Mouse (Mus musculus) heart, postnatal 10 days (tissue): ENCODE measurements around the gene Tnrc18. TPM values are rescaled to one million over a fixed set of nuclear protein-coding genes. Genes with fewer than 3 reads are reported as not detected.

Experiments
- DNase-seq, 2 experiments: peaks; one replicate each; pipeline ENCODE4 v3.0.0; 2021
- intact Hi-C: fragments of 180-260 bp; cut with DNase I; formaldehyde crosslinking; loops from one replicate; pipeline ENCODE4 v1.15.1; 2025
- total RNA-seq, 2 experiments: library from RNA; stranded (reverse); gene quantifications; 2 replicates each; pipeline ENCODE4 v1.2.3; 2021

The Tnrc18 gene
- total RNA-seq, 2 experiments from 2014 or later = 80.1 to 91.3 TPM

DNA sequence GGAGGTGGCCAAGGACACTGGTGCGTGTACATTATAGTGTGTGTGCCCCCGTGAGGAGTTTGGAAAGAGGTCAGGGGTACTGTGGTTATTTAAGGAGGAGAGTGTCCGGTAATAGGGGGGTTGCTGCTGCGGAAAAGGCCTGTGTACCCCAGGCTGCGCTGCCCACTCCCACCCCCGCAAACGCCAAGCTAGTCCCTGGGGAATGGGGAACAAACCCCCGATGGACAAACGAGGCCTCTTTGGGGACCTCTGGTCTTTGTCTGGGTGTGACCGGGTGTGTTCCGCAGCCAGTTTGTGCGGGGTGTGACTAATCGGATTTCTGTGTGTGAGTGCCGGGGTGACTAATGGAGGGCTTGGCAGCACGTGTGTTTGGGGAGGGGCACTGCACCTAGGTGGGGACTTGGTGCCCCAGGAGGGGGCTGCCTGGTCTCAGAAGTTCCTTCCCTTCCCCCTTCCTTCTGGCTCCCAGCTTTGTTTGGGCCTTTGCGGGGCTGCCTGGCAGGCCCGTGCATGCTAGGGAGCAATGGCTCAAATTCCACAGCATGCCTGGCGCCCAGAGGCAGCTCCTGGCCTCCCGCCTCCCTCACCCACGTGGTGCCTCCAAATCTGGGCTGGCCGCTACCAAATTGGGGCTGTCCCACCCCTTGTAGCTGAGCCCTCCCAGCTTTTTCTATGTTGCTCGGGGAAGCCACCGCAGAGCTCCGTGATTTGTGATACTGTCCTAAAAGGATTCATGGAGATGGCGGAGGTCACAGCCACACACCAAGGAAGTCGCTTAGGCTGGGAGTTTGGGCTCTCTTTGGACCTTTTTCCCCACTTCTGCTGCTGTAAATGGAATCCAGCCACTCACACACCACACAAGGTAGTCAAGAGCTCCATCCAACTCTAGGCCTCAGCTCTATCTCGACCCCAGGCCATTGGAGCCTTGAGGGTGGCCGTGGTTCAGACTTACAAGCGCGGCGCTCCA lies 5.9 kb upstream of the Tnrc18 start:
- DNase-seq = peak; percentile 94 to 95
- intact Hi-C loops = no loop called here

DNA sequence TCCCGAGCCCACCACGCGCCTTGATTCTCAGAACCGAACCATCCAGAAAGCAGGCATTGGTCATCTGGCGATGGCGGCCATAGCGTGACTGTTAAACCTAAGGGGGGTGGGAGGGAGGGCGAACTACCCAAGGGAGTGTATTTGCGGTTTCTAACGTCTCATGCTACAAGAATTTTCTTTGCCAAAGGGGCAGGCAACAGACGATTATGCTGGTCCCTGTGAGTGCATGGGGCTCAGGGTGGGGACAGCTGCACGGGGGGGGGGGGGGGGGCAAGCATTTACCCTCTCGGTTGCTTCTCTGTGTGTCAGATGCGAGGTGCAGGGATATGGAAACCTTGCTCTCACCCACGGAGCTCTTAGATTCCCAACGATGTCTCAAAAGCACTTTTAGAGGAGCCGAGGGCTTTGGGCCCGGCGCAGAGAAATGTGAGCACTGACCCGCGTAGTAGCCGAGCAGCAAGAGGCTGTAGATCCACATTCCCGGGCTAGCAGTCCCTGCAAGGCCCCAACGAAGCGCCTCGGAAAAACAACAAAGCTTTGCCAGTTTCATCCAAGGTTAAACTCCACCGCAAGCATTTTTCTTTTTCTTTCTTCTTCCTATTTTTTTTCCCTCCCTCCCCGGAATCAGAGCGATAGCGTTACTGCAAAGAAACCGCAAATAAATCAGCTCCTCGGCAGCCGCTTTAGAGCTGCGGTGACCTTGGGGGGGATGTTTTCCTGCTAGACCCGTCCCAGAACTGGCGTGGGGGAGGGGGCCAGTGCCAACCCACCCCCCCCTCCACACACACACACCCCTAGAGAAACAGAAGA lies 5.0 kb upstream of the Tnrc18 start:
- peak; percentile 67 to 68 for DNase-seq
- intact Hi-C loops = no loop called here

DNA sequence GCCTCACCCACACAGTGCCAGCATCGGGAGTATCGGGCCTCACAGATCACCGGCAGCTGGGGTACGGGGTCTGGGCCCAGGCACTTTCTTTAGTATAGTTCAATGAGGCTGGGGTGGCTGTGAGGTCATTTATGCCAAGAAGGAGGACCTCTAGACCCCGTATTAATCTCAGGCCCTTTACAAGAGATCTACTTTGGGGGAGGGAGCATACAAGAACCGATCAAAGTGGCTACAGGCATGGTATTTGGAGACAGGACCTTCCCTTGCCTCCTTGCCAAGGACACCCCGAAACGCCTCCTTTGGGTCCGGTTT lies 4.5 kb upstream of the Tnrc18 start:
- DNase-seq = no peak
- intact Hi-C loops = loop anchor here (2.0 kb wide), 1 partner anchor 55 kb away; no protein-coding TSS in a partner anchor

DNA sequence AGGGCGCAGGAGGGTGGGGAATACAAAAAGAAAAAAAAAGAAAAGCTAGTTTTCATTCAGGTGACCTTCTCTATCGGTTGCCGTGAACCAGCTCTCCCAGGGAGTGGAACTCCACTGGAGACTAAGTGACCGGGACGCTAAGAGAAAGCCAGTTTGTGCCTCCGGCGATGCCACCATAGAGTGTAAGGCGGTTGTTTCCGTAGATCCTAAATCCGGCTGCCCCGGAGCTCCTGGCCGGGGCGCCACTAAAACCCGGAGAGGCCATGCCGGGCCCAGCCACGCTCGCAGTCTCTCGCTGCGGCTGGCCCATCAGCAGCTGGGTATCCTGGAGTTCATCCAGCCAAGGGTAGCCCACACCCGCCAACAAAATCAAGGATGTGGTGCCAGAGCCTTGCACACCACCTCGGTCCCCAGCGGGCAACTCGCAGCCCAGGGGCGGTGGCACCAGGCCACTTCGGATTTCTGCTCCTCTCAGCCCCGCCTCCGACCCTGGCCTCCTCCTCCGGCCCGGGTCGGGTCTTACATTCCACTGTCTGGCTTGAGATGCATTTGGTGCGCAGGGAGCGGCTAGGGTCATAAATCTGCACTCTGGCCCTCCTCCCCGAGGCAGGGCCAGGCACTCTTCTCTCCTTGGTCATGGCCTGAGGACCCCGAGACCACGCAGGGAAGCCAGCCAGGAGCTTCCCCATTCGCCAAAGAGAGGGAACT lies 4.0 kb upstream of the Tnrc18 start:
- peak; percentile 95 to 96 for DNase-seq
- intact Hi-C loops = loop anchor here (2.0 kb wide), 1 partner anchor 55 kb away; no protein-coding TSS in a partner anchor

DNA sequence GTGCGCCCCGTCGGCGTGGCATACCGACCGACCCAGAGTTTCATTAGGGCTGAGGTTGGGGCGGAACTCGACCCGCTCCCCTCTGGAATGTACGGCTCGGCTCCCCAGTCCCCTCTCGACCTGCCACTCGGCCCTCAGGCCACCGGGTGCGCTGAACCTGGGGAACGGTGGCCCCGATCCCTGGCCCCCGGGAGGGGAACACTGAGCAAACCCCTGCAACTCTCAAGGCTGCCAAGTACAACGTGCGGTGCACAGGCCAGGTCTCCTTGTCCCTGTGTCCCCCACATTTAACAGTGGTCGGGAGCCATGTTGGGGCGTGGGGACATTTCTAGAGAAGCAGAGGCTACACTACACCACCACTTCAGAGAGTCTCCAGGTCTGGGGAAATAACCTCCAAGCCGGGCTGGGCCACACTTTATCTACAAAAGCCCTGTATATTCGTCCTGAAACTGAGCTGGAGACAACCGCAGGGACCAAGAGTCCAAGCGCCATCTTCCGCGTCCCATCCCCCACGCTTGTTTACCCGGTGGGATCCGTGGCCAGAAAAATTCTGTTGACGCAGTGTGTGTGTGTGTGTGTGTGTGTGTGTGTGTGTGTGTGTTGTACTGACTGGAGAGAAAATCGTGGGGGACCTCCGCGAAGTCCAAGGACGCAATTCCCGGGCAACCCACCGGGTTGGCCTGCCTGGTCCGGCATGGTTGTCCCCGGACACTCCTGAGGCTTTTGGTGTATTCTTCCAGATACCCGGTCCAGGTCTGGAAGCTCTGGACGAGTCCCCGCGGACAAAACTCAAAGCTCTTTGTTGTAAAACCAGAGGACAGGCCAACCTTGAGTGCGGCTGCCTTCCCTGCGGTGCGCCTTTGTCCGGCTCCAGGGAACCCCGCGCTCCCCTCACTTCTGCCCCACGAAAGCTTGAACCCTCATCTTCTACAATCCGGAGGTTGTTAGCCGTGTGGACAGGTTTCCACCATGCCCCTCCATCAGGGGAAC lies 3.1 kb upstream of the Tnrc18 start:
- peak; percentile 83 to 88 for DNase-seq
- intact Hi-C loops = loop anchor here (2.0 kb wide), 1 partner anchor 56 kb away; no protein-coding TSS in a partner anchor

DNA sequence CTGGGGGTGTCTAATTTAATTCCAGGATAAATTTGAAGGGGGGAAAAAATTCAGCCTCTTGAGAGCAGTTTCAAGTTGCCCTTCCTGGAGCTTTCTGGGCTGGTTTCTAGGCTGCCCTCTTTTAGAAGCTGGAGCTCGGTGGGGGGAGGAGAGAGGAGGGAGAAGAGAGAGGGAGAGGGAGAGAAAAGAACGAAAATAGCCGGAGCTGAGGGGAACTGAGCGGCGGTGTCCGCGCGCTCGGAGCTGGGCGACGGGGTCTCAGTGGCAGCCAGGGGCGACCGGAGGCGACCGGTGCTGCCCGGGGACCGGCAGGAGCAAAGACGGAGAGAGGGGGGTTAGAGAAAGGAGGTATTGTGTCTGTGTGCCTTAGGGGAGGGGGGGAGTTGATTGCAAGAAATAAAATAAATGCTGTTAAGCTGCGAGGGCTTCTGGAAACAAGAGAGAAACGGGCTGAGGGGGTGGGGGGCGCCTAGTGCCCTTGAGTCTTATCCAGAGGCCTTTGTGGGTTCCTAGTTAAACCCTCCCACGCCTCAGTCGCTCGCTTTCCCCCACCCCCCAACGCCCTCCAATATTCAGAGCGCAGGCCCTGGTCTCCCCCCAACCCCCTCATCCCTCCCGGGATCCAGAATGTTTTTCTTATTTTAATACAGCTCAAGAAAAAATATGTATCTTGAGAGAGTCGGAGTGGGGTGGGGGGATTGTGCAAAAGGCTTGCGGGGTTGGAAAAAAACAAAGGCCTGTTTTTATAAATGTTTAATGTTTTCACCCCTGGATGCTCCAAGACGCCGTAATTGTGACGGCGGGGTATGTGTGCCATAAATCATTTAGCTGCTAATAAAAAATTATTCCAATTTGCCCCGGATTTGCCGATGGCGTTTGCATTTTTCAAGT lies 2.2 kb upstream of the Tnrc18 start:
- peak; percentile 82 to 83 for DNase-seq
- intact Hi-C loops = loop anchor here (2.0 to 5.0 kb wide), 2 partner anchors 57 to 113 kb away; no protein-coding TSS in a partner anchor

DNA sequence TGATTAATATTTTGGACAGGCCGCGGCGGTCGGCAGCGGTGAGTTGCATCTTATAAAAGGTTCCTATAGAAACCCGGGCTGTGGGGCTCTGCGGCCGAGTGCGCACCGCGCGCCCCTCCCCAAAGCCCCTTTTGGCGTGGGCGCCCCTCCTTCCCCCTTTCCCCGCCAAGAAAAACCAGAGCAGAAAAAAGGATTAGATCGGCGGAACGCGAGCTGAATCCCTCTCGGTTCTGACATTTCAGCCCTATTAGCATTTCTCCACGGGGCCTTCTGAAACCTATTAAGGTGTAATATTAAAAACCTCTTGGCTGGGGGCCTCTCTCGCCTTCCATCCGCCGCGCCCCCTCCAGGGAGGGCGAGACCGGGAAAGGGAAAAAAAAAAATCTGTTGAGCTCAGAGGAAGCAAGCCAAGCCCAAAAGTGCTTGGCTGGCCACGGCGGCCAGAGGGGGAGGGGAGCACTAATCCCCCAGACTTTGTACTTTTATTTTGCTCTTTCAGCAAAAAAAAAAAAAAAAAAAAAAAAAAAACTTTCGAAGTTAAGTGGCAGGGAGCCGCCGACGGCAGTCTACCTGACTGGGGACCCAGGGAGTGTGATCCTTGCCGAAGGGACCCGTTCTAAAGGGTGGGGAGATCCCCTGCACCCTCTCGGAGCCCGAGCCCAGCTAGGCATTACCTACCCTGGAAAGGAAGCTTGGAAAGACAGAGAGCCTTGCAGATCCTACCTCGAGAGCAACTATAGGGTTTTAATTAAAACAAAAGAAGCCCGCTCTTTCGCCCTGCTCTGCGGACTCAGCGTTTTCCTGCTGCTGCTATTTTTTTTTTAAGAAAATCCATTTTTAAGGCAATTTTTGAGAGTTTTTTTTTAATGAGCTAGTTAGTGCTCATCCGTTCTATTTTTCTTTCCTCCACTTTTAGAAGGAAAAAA lies 1.2 kb upstream of the Tnrc18 start:
- intact Hi-C loops = loop anchor here (5.0 kb wide), 1 partner anchor 114 kb away; no protein-coding TSS in a partner anchor

DNA sequence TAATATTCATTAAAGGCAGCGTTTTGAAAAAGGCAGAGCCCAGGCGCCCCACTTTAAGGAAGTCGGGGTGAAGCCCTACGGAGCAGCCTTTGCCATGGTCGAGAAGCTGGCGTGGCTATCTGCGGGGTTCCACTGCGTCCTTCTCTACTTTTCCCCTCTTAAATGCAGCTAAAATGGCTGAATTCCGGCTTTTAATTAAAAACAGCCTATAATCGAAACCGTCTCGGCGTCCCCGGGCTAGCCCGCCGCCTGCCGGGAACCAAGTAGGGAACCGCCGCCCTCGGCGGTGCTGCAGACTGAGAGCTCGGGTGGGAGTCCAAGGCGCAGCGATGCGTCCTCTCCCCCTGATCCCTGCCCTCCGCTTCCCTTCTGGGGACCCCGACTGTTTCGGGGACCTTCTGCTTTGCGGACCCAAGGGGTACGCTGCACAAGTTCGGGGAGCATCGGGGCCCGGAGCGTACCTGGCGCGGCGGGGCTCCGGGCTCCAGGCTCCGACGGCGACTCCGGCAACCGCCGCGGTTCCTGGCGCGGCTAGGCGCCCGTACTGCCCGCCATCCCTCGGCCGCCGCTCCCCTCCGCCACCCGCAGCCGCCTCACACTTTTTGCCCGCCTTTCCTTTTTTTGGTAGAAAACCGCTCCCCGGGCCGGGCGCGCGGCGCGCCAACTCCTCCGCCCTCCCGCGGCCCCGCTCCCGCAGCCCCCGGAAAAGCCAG lies 495 bp downstream of the Tnrc18 start:
- DNase-seq = peak; percentile 80 to 82
- intact Hi-C loops = loop anchor here (1.0 to 5.0 kb wide), 2 partner anchors 89 to 115 kb away; partner anchors contain the start of gene Actb

More for the DNA sequence above, 1.2 kb upstream of the Tnrc18 start:
- DNase-seq = peak; percentile 86 to 88

DNA sequence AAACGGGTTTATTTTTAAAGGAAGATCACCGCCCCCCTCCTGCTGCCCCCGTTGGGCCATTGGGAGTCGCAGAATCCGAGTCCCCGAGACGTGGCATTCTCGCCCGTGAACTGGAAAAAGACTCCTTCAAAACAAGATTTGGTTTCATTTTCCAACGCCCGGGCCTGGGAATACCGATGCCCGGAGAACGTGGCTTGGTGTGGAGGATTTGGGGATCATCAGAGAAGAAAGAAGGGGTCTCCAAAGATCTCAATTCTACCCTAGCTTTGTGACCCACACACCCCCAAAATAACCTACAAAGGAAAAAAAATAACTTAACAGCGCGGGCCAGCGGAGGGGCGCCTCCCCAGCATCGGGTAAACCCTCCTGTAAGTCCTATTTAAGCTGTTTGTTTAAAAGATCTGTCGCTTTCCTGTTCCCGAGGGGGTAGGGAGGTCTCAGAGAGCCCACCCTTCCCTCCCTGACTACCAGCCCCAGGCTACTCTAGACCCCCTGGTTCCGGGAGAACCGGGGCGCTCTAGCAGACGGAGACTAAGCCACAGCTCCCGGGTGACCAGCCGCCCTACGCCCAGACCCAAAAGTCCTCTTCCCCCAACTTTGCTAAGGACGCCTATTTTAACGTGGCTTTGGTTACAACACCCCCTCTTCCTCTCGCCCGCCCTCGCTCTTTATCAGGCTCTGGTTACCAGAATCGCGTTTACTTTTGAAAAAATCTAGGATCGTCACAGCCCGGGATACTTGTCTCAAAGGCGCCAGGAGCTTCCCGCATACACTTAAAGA lies 1.2 kb downstream of the Tnrc18 start:
- DNase-seq = peak; percentile 69 to 72

DNA sequence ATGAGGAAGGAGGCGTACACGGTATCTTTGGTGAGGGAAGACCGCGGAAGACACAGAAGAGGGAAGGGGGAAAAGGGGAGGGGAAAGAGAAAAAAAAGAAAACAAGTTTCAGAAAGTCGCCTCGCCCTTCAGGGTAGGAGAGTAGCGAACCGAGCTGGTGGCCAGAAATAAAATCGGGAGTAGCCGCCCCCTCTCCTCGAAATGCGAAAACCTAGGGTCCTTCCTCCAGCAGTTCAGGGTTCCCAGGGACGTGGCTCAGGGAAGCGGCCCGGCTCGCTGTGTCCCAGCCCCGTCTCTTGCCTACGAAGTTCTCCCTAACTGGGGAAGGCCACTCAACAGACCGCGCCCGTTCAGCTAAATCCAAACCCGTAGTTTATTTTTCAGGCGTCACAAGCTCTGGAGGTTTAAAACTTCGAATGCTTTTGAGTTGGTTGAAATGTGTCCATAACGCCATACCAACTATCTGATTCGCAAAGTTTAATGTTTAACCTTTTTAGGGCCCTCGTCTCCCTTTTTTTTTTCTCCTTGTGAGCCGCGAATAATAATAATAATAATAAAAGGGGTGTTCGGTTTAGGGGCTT lies 2.0 kb downstream of the Tnrc18 start:
- intact Hi-C loops = loop anchor here (2.0 to 5.0 kb wide), 2 partner anchors 47 to 117 kb away; no protein-coding TSS in a partner anchor

More for the DNA sequence above, 1.2 kb downstream of the Tnrc18 start:
- intact Hi-C loops = loop anchor here (5.0 kb wide), 1 partner anchor 116 kb away; no protein-coding TSS in a partner anchor

DNA sequence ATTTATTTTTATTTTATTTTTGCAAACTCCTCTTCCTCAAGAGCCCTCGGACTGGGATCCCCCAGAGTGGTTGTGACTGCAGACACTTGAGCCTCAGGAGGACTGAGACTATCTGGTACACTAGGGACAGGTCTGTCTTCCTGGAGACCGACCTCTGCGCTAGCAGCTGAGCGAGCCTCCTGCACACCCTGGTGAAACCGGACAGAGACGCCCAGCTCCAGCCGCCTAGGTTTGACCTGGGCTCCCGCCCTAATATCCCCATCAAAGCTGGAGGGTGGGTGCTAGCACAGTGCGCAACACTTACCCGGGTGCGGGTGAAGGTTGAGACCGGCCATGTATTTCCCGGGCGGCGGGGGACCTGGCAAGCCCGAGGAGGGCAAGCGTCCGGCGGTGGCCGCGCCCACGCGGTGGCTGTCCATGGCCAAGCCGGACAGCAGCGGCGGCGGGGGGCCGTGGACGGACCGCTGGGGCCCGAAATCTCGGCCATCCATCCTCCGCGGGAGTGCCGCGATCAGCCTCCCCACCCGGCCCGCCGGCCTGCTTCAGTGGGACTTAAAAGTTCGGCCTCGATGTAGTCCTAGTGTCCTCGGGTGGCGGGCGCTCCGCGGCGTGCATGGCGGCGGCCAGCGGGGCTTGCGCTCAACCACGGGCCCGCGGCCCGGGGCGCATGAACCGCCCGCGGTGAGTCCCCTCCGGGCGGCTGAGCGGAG lies 2.6 kb downstream of the Tnrc18 start:
- peak; percentile 69 to 72 for DNase-seq
- intact Hi-C loops = loop anchor here (1.0 to 5.0 kb wide), 4 partner anchors 27 to 117 kb away; no protein-coding TSS in a partner anchor

More for the DNA sequence above, 2.0 kb downstream of the Tnrc18 start:
- peak; percentile 63 for DNase-seq

DNA sequence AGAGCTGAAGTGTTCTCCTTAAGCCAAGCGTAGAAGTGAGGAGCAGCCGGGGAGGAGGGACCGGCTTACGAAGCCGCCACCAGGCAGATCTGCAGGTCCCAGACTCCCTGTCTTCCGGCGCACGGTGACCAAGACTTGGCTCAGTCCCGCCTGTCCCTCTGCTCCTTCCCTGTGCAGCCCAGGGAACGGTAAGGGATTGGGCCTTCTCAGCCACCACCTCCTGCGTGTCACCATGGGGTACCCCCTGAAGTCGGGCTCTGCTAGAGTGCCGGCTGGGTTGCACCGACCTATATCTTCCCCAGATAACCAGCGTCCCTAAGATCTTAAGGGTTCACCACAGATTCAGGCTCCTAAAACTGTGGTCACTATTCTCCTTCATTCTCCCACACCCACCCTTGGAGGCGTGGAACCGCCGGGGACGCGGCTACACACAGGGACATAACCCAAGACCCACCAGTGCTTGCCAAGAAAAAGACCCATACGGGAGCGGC lies 3.3 kb downstream of the Tnrc18 start:
- DNase-seq = peak; percentile 72 to 73
- intact Hi-C loops = loop anchor here (1.0 to 5.0 kb wide), 3 partner anchors 28 to 63 kb away; no protein-coding TSS in a partner anchor

DNA sequence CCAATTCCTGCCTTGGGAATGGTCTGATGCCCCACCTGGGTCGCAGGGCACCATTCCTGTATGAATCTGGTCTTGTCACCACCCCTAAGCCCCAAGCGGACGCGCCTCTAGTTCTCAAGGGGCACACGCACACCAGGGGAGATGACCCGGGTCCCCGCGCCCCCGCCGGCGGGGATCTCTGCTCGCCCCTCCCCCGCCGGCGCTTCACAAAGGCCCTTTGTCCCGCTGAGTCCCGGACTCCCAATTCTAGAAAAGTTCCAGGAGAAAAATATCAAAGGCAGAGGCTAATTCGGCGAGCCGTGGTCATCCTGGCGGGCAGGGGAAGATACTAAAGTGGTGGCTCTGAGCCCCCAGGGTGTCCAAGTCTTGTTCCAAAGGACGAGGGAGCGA lies 3.7 kb downstream of the Tnrc18 start:
- peak; percentile 59 to 61 for DNase-seq
- intact Hi-C loops = loop anchor here (1.0 to 5.0 kb wide), 3 partner anchors 29 to 64 kb away; no protein-coding TSS in a partner anchor
